Mouse (Mus musculus) embryonic facial prominence, embryonic 10.5 days (tissue): Measurements from ENCODE around the gene Pkd2. TPM values are rescaled to one million over a fixed set of nuclear protein-coding genes. Genes with fewer than 3 reads are reported as not detected.

Source experiments
- DNase-seq: peaks from one replicate; pipeline ENCODE4 v3.0.0-alpha.2; 2017; ENCODE audit warnings: low spot score
- H3K27ac ChIP-seq: fragments of 300-500 bp; sonication (generic); replicated peaks from 2 replicates; pipeline ENCODE4 v1.5.1; 2016; ENCODE audit warnings: mild to moderate bottlenecking
- H3K27me3 ChIP-seq: fragments of 300-500 bp; sonication (generic); replicated peaks from 2 replicates; pipeline ENCODE4 v1.6.1; 2016; ENCODE audit warnings: low read depth, mild to moderate bottlenecking; ENCODE audit not compliant: poor library complexity, severe bottlenecking
- H3K36me3 ChIP-seq: fragments of 300-500 bp; sonication (generic); replicated peaks from 2 replicates; pipeline ENCODE4 v1.6.1; 2016; ENCODE audit warnings: mild to moderate bottlenecking, moderate library complexity
- H3K4me1 ChIP-seq: fragments of 300-500 bp; sonication (generic); 2 replicates; pipeline ENCODE4 v1.6.1; 2016
- H3K4me3 ChIP-seq: fragments of 300-500 bp; sonication (generic); 2 replicates; pipeline ENCODE4 v1.5.1; 2016; ENCODE audit warnings: mild to moderate bottlenecking, moderate library complexity
- H3K9me3 ChIP-seq: fragments of 300-500 bp; sonication (generic); 2 replicates; pipeline ENCODE4 v1.6.1; 2016; ENCODE audit warnings: mild to moderate bottlenecking
- WGBS: fragments of 180-500 bp; shearing (Covaris S2); methylation state at CpG from one replicate; pipeline ENCODE4 v1.1.7; 2016; 5-methylcytosine and 5-hydroxymethylcytosine counted together
- polyA plus RNA-seq: library from polyadenylated mRNA; unstranded; fragments of >200 nt; fragmentation: Nextera tagmentation; extraction: Ambion mirVana; gene quantifications from 2 replicates; pipeline ENCODE4 v1.2.1, GENCODE M21; 2016

The Pkd2 gene
- polyA plus RNA-seq, 1 experiment from 2014 or later: 10.5 TPM

DNA sequence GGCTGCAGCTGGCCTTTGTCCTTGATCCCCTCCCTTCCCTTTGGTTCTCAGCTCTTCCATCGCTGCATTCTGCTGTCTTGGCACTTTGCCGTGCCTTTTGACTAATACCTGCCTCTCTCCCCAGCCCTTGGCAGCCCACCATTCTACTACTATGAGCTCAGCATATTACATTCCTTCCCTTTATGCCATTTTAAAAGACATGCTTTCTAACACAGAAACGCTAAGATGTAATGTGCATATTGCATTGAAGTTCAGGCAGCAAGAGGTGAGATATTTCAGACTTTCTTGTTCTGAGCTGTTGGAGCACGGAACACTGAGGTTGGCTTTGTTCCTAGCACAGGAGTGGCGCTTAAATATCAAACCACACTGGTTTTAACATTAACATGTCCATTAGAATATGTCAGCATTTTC is 11.7 kb downstream of the Pkd2 start:
- no peak overlapping the region for H3K27ac ChIP-seq
- peaks cover 70% of the 10 kb centered on the region for H3K36me3 ChIP-seq
- no peak overlapping the region for H3K4me3 ChIP-seq
- WGBS: 94% methylated on average over 5 of the region's 5 CpGs
- H3K27me3 ChIP-seq: no peaks in the 10 kb centered on the region
- H3K9me3 ChIP-seq: no peaks in the 10 kb centered on the region
- no peak for DNase-seq
- no peaks in the 10 kb centered on the region for H3K4me1 ChIP-seq

GRCm38 (mm10) chr5:104472371-104472770 is 13.1 kb downstream of the Pkd2 start:
- Histone ChIP-seq H3K27me3 (no peaks in the 10 kb centered on the region), H3K4me1 (no peaks in the 10 kb centered on the region), H3K36me3 (peaks cover 65% of the 10 kb centered on the region), H3K27ac (no peak overlapping the region), H3K4me3 (no peak overlapping the region), H3K9me3 (no peaks in the 10 kb centered on the region)
- no peak for DNase-seq
- WGBS: 92% methylated on average over 8 of the region's 8 CpGs

GRCm38 (mm10) chr5:104480367-104480766 is 21.1 kb downstream of the Pkd2 start:
- no peaks in the 10 kb centered on the region for H3K27me3 ChIP-seq
- no peaks in the 10 kb centered on the region for H3K9me3 ChIP-seq
- H3K4me1 ChIP-seq: no peaks in the 10 kb centered on the region
- H3K27ac ChIP-seq: no peak overlapping the region
- 89% methylated on average over 7 of the region's 7 CpGs for WGBS
- H3K4me3 ChIP-seq: no peak overlapping the region
- peaks cover 83% of the 10 kb centered on the region for H3K36me3 ChIP-seq
- no peak for DNase-seq

DNA sequence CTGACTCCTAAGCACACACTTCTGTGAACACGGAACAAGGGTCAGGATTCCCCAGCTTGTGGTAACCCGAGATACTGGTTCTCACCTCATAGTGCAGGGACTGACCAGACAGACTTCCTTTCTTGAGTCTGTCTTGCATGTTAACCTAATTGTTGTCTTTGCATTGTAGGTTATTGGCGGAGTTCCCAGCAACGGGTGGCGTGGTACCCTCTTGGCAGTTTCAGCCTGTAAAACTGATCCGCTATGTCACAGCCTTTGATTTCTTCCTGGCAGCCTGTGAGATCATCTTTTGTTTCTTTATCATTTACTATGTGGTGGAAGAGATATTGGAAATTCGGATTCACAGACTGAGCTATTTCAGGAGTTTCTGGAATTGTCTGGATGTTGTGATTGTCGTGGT is 23.6 kb downstream of the Pkd2 start:
- 89% methylated on average over 8 of the region's 8 CpGs for WGBS
- Histone ChIP-seq H3K4me3 (no peak overlapping the region), H3K27me3 (no peaks in the 10 kb centered on the region), H3K36me3 (peaks cover 94% of the 10 kb centered on the region), H3K9me3 (no peaks in the 10 kb centered on the region), H3K4me1 (no peaks in the 10 kb centered on the region), H3K27ac (no peak overlapping the region)
- DNase-seq: no peak

- Histone ChIP-seq H3K4me3 (no peak overlapping the region), H3K9me3 (no peaks in the 10 kb centered on the region), H3K27ac (no peak overlapping the region), H3K4me1 (no peaks in the 10 kb centered on the region), H3K27me3 (no peaks in the 10 kb centered on the region), H3K36me3 (peaks cover 99% of the 10 kb centered on the region)
- 87% methylated on average over 5 of the region's 5 CpGs for WGBS
- DNase-seq: no peak
These were observed 32.3 kb downstream of the Pkd2 start for GRCm38 (mm10) chr5:104491561-104491960.

DNA sequence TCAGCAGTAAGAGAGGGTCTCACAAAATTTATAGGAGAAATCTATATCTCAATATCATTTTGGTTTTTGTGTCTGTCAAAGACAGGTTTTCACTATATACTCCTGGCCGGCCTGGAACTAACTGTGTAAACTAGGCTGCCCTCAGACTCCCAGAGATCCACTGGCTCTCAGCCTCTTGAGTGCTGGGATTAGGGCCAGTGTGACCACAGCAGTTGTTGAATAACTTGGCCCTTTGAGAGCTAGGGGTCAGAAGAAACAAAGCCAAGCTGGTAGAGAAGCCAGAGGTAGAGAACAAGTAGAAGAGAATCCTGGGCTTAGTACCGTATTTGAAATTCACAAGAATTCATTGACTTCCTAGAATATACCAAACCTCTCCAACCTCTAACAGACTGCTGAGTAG is 45.6 kb downstream of the Pkd2 start:
- Histone ChIP-seq H3K27ac (no peak overlapping the region), H3K27me3 (no peaks in the 10 kb centered on the region), H3K9me3 (no peaks in the 10 kb centered on the region), H3K36me3 (peaks cover 71% of the 10 kb centered on the region), H3K4me1 (peaks cover 11% of the 10 kb centered on the region), H3K4me3 (no peak overlapping the region)
- DNase-seq: no peak
- 88% methylated on average over 2 of the region's 2 CpGs for WGBS

- peaks cover 8% of the 10 kb centered on the region; the same call in 1 of the 2 replicates for H3K9me3 ChIP-seq
- peak overlapping the region; percentile 97 for H3K27ac ChIP-seq
- WGBS: 0% methylated on average over 2 of the region's 2 CpGs
- no peak for DNase-seq
- H3K4me3 ChIP-seq: peak overlapping the region; percentile 86
- H3K4me1 ChIP-seq: peaks cover 14% of the 10 kb centered on the region
- no peaks in the 10 kb centered on the region for H3K27me3 ChIP-seq
- peaks cover 65% of the 10 kb centered on the region for H3K36me3 ChIP-seq
These were observed 48.6 kb downstream of the Pkd2 start for GRCm38 (mm10) chr5:104507829-104508194.

DNA sequence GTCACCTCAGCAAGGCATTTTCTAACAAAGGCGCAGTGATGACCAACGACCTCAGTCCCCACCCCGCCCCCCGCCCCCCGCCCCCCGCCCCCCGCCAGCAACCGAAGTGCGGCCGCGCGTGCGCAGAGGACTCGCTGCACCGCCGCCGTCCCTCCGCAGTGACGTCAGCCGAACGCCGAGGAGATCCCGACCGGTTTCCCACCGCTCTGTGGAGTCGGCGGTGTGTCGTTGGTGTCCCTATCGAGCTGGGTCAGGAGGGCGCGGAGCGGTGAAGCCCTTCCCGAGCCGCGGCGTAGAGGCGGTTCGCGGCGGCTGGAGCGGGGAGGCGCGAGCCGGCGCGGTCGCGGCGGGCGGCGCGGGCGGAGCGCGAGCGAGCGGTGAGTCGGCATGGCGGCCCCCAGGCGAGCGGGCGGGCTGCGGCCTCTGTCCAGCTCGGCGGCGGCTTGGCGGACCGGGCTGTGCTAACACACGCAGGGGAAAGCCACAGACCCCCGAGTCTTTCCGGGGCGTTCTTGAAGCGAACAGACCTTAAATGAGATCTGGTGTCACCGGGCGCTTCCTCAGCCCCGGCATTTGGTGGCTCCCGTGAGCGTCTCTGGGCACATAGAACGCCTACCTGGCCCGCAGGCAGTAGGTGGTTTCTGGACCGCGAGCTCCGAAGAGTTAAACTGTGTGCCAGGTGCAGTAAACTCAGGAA is 49.1 kb downstream of the Pkd2 start, which contains the start of gene BC005561:
Gene BC005561, plus strand, starts transcription at position 158 of the 697 bp plus-strand sequence.
- H3K4me1 ChIP-seq: peaks cover 14% of the 10 kb centered on the region
- peaks cover 65% of the 10 kb centered on the region for H3K36me3 ChIP-seq
- DNase-seq: peak; percentile 92
- peak within 1 kb of the TSS; percentile 97 for H3K27ac ChIP-seq
- under 1% methylated on average over 83 of the region's 83 CpGs for WGBS
- H3K9me3 ChIP-seq: peaks cover 13% of the 10 kb centered on the region
- no peaks in the 10 kb centered on the region for H3K27me3 ChIP-seq
- peak within 1 kb of the TSS; percentile 86 for H3K4me3 ChIP-seq

DNA sequence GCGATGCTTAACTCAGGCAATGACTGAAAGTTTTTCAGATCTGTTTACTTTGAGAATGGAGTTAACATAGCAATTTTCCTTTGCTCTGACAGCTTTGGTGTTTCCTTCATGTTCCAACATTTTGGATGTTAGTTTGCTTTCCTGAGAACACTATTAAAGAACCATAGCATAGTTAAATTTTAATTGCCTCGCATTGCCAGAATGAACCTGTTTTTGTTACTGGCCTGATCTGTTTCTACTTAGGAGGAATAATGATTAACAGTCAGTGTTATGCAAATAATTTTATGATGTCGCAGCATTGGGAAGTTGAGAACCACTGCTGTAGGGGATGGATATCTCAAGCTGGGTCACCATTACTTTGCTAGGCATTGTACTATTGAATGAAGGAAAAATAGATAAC is 52.0 kb downstream of the Pkd2 start:
- WGBS: 98% methylated on average over 3 of the region's 3 CpGs
- H3K27ac ChIP-seq: no peak overlapping the region
- peaks cover 69% of the 10 kb centered on the region for H3K36me3 ChIP-seq
- no peak for DNase-seq
- H3K4me3 ChIP-seq: no peak overlapping the region
- H3K4me1 ChIP-seq: peaks cover 14% of the 10 kb centered on the region
- H3K9me3 ChIP-seq: peaks cover 37% of the 10 kb centered on the region
- H3K27me3 ChIP-seq: no peaks in the 10 kb centered on the region

- Histone ChIP-seq H3K4me3 (no peak overlapping the region), H3K9me3 (no peaks in the 10 kb centered on the region), H3K4me1 (no peaks in the 10 kb centered on the region), H3K27me3 (no peaks in the 10 kb centered on the region), H3K27ac (no peak overlapping the region), H3K36me3 (peaks cover 96% of the 10 kb centered on the region)
- DNase-seq: no peak
- WGBS: 88% methylated on average over 1 of the region's 1 CpGs
These were observed 79.4 kb downstream of the Pkd2 start for GRCm38 (mm10) chr5:104538612-104539011.

- 92% methylated on average over 4 of the region's 4 CpGs for WGBS
- Histone ChIP-seq H3K36me3 (peaks cover 99% of the 10 kb centered on the region), H3K27me3 (no peaks in the 10 kb centered on the region), H3K4me1 (no peaks in the 10 kb centered on the region), H3K4me3 (no peak overlapping the region), H3K27ac (no peak overlapping the region), H3K9me3 (no peaks in the 10 kb centered on the region)
- no peak for DNase-seq
These were observed 80.1 kb downstream of the Pkd2 start for GRCm38 (mm10) chr5:104539331-104539730.
